Mouse (Mus musculus): ENCODE measurements around the gene Cdk9.

Gene Cdk9

DNA sequence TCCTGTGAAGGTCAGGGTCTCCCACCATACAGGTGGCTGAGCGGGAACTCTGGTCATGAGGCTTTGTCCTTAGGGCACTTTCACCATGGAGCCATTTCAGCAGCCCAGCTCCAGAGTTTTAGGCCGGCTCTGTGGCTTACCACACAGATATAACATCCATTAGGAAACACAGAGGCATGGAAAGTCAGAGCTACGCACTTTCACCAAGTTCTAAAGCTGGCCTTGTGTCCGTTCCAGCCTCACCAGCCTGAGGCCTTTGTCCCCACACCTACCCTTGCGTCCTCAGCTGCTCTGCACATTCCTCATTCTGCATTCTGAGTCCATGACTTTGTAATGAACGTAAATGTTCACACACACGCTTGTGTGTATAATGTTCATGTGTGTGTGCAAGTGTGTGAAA lies 7.9 kb downstream of the Cdk9 start:
- no peak for DNase-seq (ENCODE audit: low spot score)

GRCm38 (mm10) chr2:32704021-32704421 lies 8.9 kb downstream of the Cdk9 start, which contains the start of gene Fpgs:
Fpgs (minus strand) TSS chr2:32704145.
- DNase-seq (ENCODE audit: low spot score): no peak

DNA sequence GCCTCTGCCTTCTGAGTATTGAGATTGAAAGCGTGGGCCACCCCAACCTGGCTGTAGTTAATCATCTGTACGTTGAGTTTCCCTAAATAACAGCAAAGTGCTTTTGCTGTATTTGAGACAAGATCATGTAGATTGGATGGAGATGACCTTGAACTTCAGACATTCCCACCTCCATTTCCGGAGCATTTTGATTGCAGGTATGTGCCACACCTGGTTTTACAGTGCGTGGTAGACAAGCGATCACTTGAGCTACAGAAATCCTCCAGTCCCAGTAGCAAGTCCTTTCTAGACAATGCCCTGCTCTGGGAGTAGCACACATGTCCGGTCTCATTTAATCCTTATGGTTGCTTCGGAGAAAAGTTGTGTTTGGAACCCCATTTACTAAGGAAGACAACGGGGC lies 9.8 kb downstream of the Cdk9 start:
- no peak for DNase-seq (ENCODE audit: low spot score)

DNA sequence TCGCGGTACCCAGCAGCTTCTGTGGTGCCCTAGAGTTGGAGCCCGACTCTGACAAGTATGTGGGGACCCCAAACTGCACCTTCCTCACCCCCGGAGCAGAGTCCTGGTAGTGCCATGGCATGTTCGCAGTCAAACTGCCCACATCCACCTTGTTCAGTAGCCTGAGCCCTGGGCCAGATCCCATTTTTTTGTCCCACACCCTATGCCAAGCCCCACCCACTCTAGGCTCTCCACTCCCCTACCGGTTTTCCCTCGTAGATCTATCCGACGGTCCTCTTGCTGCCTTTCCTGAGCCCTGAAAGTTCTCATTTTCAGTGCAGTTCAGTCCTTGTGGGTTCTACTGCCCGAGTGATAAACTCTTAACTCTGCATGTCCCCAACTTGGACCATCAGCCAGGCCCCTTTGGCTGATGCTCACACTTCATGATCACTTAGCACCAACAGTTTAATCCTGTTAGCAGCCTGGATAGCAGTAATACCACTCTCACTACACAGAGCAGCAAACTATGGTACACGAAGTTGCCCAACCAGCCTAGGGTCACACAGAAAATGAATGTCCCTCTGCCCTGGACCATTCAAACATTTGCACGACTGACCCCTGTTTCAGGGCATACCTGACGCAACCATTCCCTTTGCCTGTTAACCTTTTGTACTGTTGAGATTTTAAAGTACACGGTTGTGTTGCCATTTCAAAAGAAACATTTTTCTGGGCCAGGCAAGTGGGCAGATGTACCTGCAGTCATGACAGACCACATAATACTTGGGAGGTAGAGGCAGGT lies 11.7 kb downstream of the Cdk9 start:
- no peak for DNase-seq (ENCODE audit: low spot score)

- DNase-seq (ENCODE audit: low spot score): no peak
Measured at GRCm38 (mm10) chr2:32699680-32700079, 13.2 kb downstream of the Cdk9 start.

- DNase-seq (ENCODE audit: low spot score): no peak
Measured at GRCm38 (mm10) chr2:32694691-32695090, 18.2 kb downstream of the Cdk9 start.

DNA sequence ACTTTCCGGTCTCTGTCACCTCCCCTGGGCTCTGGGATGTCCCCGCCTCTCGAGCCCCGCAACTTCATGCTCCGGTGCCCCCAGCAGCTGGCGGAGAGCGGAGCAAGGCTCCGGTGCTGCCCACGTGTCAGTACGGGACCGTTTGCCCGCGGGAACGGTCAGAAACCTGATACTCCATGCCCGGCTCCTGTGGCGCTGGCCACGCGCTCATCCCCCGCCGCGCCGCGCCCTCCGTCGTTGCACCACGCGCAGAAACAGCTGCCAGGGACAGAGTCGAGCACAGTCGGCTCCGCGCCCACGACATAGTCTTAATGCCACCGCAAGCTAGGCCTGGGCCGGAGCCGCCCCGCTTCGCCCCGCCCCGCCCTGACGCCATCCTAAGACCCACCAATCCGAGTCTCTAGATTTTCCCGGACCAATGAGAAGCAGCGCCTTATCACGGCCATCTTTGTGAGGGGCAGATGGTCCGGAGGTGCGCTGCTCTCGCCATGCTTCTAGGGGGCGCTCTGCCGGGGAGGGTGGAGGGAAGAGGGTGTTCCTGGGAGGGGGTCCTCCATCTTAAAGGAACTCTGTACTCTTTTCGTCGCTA lies 19.0 kb downstream of the Cdk9 start:
- peak; percentile 96 for DNase-seq (ENCODE audit: low spot score)

GRCm38 (mm10) chr2:32693282-32693681 lies 19.6 kb downstream of the Cdk9 start:
- DNase-seq (ENCODE audit: low spot score): no peak

DNA sequence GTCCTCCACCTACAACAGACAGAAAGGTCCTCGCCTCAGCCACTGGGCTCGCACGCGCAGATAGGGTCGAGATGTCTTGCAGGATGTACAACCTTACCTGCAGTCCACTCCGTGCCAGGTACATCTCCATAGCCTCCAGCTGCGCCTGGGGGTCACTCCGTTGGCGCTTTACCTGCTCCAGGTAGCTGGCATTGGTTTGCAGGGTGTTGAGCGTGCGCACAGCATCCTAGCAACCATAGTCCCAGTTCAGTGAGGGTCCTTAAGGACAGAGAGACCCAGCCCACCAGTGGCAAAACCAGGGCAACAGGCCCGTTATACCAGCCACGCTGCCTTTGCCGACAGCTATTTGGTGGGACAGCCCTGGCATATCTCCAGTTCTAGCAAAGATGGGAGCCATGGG lies 20.4 kb downstream of the Cdk9 start:
- DNase-seq (ENCODE audit: low spot score): no peak

DNA sequence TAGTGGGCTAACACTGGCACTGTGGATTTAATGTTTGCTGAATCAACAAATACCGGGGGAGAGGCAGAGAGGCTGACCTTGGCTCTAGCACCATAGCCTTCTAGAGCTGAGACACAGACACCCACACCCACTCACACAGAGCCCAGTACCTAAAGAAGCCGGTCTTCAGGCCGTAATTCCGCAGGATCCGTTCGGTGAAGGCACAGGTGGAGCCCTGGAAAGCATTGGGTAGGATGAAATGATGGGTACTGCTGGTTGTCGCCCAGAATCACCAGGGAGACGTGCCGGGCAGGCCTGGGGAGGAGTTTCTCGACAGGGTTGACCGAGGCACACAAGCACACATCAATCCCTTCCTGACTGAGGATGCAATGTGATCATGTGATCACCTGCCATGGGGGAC lies 21.8 kb downstream of the Cdk9 start:
- DNase-seq (ENCODE audit: low spot score): no peak

- DNase-seq (ENCODE audit: low spot score): peak; percentile 90
Measured at GRCm38 (mm10) chr2:32689420-32689819, 23.5 kb downstream of the Cdk9 start.

DNA sequence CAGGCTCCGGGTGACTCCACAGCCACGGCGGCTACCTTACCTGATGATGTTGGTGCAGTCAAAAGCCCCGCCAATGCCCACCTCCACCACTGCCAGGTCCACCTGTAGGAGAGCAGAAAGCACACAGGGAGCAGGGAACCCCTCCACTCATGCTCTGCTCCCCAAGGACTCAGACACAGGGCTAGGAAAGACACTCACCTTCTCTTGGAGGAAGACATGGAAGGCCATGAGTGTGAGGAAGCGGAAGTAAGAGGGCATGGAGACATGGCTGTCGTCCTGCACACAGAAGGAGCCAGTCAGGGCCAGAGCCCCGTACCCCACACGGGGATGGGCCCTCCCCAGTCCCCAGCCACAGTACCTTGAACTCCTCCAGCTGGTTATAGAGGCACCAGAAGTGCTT lies 25.3 kb downstream of the Cdk9 start:
- DNase-seq (ENCODE audit: low spot score): no peak

DNA sequence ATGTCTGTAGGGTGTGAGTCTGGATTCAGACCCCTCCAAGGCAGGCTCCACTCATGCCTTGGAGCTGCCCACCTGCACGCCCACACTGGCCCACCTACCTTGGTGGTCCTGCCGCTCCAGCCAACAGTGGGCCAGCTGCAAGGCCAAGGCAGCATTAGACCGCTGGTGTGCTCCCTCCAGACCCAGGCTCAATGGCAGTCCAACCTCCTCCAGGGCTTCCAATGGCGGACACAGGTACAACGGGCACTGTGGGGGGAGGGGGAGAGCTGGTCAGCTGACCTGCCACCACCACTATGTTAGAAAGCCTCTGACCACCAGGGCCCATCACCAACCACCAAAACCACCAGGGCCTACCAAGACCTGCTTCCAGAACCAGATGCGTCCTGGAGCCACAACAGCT lies 26.2 kb downstream of the Cdk9 start:
- no peak for DNase-seq (ENCODE audit: low spot score)

- DNase-seq (ENCODE audit: low spot score): no peak
Measured at GRCm38 (mm10) chr2:32685807-32686206, 27.1 kb downstream of the Cdk9 start.

GRCm38 (mm10) chr2:32684681-32685428 lies 28.0 kb downstream of the Cdk9 start:
- DNase-seq (ENCODE audit: low spot score): no peak

DNA sequence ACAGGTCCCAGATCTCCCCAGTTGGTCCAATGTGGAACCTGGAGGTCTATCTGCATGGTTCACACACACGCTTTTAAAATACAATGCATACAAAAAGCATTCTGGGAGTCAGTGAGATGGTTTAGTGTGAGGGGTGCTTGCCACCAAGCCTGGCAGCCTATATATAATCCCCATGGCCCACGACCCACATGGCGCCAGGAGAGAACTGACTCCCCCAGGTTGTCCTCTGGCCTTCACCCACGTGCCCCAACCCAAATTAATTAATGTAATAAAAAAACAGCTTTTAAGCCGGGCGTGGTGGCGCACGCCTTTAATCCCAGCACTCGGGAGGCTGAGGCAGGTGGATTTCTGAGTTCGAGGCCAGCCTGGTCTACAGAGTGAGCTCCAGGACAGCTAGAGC lies 29.2 kb downstream of the Cdk9 start:
- no peak for DNase-seq (ENCODE audit: low spot score)

DNA sequence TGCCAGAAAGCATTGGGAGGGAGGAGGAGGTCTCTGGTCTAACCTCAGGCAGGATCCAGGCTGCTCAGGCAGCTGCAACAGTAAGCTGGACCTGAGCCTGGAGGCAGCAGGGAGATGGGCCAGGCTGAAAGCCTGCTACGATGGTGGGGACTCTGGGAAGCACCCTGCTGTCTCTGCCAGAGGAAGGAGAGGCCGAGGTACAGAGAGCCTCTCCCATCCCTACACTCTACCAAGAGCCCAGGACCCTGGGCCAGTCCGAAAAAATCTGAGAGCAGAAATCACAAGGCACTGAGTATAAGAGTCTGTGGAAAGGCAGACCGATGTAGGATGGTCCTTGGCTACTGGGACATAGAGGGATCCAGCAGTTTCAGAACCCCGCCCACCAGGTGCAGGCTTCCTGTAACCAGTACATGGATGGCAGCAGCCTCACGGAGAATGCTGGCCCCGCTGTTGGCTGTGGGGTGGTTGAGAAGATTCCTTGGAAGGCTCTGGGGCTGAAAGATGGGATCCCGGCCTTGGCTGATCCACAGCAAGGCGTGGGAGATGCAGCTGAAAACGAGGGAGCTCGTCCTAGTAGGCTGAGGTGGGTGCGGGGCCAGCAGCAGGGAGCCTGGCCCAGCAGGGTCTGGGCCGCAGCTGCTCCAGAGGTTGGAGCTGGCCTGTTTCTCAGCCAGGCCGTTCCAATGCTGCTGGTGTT lies 30.0 kb downstream of the Cdk9 start:
- DNase-seq (ENCODE audit: low spot score): no peak

DNA sequence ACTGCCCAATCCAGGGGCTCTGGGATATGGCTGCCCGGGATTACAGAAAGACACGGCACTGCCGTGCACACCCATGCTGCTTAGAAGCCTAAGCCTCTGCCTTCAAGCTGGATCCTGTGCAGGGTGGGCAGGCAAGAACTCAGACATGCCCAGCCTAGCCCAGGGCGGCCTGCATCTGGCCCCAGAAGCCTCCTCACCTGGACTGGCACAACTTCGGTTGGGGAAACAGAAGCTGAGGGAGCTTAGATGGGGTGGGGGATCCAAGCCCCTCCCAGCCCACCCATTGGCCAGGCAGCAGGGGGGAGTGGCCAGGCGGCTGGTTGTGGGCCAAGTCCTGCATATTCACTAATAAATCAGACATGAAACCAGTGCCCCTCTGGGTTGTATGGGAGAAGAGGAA lies 31.1 kb downstream of the Cdk9 start:
- no peak for DNase-seq (ENCODE audit: low spot score)

GRCm38 (mm10) chr2:32680961-32681650 lies 31.8 kb downstream of the Cdk9 start:
- DNase-seq (ENCODE audit: low spot score): no peak

- DNase-seq (ENCODE audit: low spot score): no peak
Measured at GRCm38 (mm10) chr2:32680051-32680451, 32.8 kb downstream of the Cdk9 start.

DNA sequence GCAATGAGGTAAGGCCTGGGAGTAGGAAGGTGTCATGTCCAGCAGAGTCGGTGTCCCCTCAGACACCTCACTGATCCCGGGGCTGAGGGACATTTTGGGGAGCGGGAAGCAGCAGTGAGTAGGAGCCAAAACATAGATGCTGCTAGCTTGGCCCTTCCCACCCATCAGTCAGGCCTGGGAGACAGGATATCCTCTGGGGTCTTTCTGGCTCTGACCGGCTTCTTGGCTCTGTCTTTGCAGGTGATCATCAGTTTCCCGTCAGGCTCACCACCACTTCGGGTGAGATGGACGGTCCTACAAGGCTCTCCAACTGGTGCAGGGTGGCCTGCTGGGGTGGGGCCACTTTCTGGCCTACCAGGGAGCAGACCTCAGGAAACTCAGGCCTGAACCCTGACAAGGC lies 35.2 kb downstream of the Cdk9 start:
- DNase-seq (ENCODE audit: low spot score): no peak

DNA sequence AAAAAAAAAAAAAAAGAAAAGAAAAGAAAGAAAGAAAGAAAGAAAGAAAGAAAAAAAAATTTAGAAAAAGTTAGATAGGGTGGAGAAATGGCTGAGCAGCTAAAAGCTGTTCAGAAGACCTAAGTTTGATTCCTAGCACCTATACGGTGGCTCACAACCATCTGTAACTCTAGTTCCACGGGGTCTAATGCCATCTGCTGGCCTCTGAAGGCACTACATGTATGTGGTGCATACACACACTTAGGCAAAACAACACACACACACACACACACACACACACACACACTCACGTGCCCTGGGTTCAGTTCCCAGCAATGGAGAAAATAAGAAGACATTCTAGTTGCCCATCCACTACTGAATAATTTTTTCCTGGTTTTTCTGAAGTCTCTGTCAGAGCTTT lies 36.1 kb downstream of the Cdk9 start:
- DNase-seq (ENCODE audit: low spot score): no peak
